Mouse (Mus musculus) forebrain, embryonic 13.5 days (tissue): ENCODE data around the gene Rbmxl2. TPM values are rescaled to one million over a fixed set of nuclear protein-coding genes. Genes with fewer than 3 reads are reported as not detected.

Experiments used
- ATAC-seq: fragments of 200-750 bp; cut with Nextera tagmentation; 2 replicates; pipeline ENCODE4 v1.8.0; 2017
- H3K27ac ChIP-seq: fragments of 300-500 bp; sonication (generic); 2 replicates; pipeline ENCODE4 v1.5.1; 2015; ENCODE audit warnings: inconsistent platforms, mild to moderate bottlenecking, moderate library complexity
- H3K27me3 ChIP-seq: fragments of 300-500 bp; sonication (generic); 2 replicates; pipeline ENCODE4 v1.6.1; 2015; ENCODE audit warnings: mild to moderate bottlenecking, inconsistent platforms
- H3K36me3 ChIP-seq: fragments of 300-500 bp; sonication (generic); 2 replicates; pipeline ENCODE4 v1.6.1; 2015; ENCODE audit warnings: mild to moderate bottlenecking, inconsistent platforms; ENCODE audit not compliant: poor library complexity, severe bottlenecking
- H3K4me1 ChIP-seq: fragments of 300-500 bp; sonication (generic); 2 replicates; pipeline ENCODE4 v1.6.1; 2015; ENCODE audit warnings: inconsistent platforms
- H3K4me2 ChIP-seq: fragments of 300-500 bp; sonication (generic); 2 replicates; pipeline ENCODE4 v1.6.1; 2015; ENCODE audit warnings: inconsistent platforms, mild to moderate bottlenecking, moderate library complexity
- H3K4me3 ChIP-seq: fragments of 300-500 bp; sonication (generic); 2 replicates; pipeline ENCODE4 v1.5.1; 2015; ENCODE audit warnings: mild to moderate bottlenecking, inconsistent platforms
- H3K9ac ChIP-seq: fragments of 300-500 bp; sonication (generic); 2 replicates; pipeline ENCODE4 v1.6.1; 2015; ENCODE audit warnings: mild to moderate bottlenecking, inconsistent platforms
- H3K9me3 ChIP-seq: fragments of 300-500 bp; sonication (generic); replicated peaks from 2 replicates; pipeline ENCODE4 v1.6.1; 2016; ENCODE audit warnings: inconsistent platforms
- WGBS: fragments of 180-500 bp; shearing (Covaris S2); methylation state at CpG from one replicate; pipeline ENCODE4 v1.1.7; 2015; 5-methylcytosine and 5-hydroxymethylcytosine counted together
- polyA plus RNA-seq: library from polyadenylated mRNA; unstranded; fragments of >200 nt; fragmentation: Nextera tagmentation; extraction: Ambion mirVana; gene quantifications from 2 replicates; pipeline ENCODE4 v1.2.1, GENCODE M21; 2015

Gene Rbmxl2
- polyA plus RNA-seq, result not detected in 2 replicates

DNA sequence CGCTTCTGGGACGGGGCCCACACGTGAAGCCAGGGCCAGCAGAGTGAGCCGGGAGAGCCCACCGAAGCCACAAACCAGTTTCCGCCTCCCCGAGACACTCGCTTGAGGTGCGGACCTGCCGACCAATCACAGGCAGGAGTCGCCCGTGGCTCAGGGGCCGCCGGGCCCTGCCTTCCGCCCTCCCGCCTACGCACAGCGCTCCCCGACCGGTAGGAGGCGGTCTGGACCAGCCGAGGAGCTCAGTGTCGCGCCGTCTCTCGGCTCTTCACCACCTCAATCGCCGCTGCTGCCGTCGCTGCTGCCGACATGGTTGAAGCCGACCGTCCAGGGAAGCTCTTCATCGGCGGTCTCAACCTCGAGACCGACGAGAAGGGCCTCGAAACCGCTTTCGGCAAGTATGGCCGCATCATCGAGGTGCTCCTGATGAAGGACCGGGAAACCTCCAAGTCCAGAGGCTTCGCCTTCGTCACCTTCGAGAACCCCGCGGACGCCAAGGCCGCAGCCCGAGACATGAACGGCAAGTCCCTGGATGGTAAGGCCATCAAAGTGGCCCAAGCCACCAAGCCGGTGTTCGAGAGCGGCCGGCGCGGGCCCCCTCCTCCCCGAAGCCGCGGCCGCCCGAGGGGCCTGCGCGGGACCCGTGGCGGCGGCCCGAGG is at the start of gene Rbmxl2:
Gene Rbmxl2 (plus strand): TSS at position 242 of the 657 bp plus-strand sequence.
- H3K4me2 ChIP-seq, result peak within 1 kb of the TSS; percentile 40
- H3K27ac ChIP-seq, result no peak within 1 kb of the TSS
- WGBS, result 43% methylated on average over 68 of the region's 70 CpGs
- H3K36me3 ChIP-seq, result no peaks in the 10 kb centered on the region
- peak within 1 kb of the TSS; percentile 25 for H3K4me3 ChIP-seq
- H3K4me1 ChIP-seq, result no peaks in the 10 kb centered on the region
- no peak for ATAC-seq
- H3K27me3 ChIP-seq, result peaks cover 43% of the 10 kb centered on the region
- peaks cover 16% of the 10 kb centered on the region for H3K9me3 ChIP-seq
- H3K9ac ChIP-seq, result no peak within 1 kb of the TSS

DNA sequence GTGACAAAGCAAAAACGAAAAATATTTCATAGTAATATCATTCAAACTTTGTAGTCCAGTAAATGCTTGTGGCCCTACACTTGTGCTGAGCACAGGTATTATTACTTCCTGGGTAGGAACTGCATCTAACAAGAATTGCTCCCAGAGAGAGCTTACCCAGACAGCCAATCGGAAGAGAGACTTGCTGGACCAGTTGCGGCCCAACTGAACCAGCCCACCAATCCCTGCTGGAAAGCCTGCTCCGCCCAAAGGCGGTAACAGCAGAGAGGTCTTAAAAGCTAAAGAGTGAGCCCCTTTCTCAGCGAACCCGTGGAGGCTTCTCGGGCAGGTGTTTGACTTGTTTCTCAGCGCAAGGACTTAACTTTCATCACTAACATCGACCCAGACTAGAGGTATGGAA is 42.6 kb upstream of the Rbmxl2 start, which contains the start of gene Nlrp14:
Gene Nlrp14 (plus strand): TSS at position 301 of the 400 bp plus-strand sequence.
- no peaks in the 10 kb centered on the region for H3K4me1 ChIP-seq
- no peak within 1 kb of the TSS for H3K27ac ChIP-seq
- 87% methylated on average over 10 of the region's 10 CpGs for WGBS
- H3K4me3 ChIP-seq, result no peak within 1 kb of the TSS
- no peak for ATAC-seq
- no peaks in the 10 kb centered on the region for H3K27me3 ChIP-seq
- H3K9ac ChIP-seq, result no peak within 1 kb of the TSS
- H3K4me2 ChIP-seq, result no peak within 1 kb of the TSS
- H3K9me3 ChIP-seq, result no peaks in the 10 kb centered on the region
- H3K36me3 ChIP-seq, result no peaks in the 10 kb centered on the region

DNA sequence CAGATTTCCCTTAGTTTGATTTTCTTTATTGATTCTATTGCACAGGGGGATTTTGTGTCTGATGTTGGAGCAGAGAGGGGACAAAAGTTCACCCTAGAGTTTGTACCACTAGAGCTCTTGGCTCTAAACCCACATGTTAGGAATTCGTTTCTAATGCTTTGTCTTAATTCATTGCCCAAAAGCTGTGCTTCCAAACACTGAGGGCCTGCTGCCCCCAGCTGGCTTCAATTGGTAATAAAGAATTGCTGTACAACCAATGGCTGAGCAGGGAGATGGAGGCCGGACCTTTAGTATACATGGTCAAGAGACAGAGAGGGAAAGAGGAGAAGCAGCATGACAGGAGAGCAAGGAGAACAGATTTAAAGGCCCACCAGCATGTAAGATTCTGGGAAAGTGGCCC is 28.8 kb upstream of the Rbmxl2 start:
- Histone ChIP-seq H3K9me3 (no peaks in the 10 kb centered on the region), H3K27me3 (no peaks in the 10 kb centered on the region), H3K9ac (no peak overlapping the region), H3K36me3 (no peaks in the 10 kb centered on the region), H3K4me2 (no peak overlapping the region), H3K4me1 (no peaks in the 10 kb centered on the region), H3K27ac (no peak overlapping the region), H3K4me3 (no peak overlapping the region)
- no peak for ATAC-seq
- WGBS, result 41% methylated on average over 2 of the region's 2 CpGs

DNA sequence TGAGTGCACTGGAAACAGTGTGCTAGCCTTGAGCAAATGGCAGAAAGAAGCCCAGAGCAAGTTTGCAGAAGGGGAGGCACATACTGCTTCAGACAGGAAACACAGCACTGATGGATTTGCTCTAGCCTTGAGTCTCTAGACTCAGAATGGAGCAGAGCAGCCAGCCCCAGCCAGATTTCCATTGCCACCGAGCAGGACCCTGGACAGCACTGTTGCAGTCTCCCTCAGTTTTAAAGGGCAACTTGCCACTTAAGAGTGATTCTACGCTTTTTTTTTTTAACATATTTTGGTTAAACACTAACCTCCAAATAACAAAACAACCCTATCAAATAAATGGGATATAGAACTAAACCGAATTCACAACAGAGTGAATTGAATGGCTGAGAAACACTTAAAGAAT is 7.4 kb upstream of the Rbmxl2 start:
- Histone ChIP-seq H3K9me3 (no peaks in the 10 kb centered on the region), H3K36me3 (no peaks in the 10 kb centered on the region), H3K27ac (no peak overlapping the region), H3K9ac (no peak overlapping the region), H3K4me1 (no peaks in the 10 kb centered on the region), H3K4me2 (no peak overlapping the region), H3K4me3 (no peak overlapping the region), H3K27me3 (no peaks in the 10 kb centered on the region)
- 40% methylated on average over 3 of the region's 3 CpGs for WGBS
- ATAC-seq, result no peak

DNA sequence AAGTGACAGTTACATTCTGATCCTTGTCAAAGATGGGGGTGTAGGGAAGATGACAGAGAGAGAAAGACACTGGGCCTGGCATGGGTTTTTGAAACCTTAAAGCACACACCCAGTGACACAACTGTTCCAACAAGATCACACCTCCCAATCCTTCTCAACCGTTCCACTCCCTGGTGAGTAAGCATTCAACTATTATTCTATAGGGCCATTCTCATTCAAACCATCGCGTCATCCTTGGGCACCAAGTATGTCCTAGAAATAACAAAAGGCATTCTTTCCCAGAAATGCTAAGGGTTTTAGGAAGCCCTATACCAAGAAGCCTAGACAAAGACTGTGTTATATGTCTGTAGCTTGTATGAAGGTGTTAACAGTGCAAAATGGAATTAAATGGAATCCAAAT is 1.4 kb upstream of the Rbmxl2 start:
- H3K9ac ChIP-seq, result no peak overlapping the region
- ATAC-seq, result no peak
- H3K4me3 ChIP-seq, result no peak overlapping the region
- H3K27ac ChIP-seq, result no peak overlapping the region
- no peak overlapping the region for H3K4me2 ChIP-seq
- H3K27me3 ChIP-seq, result peaks cover 40% of the 10 kb centered on the region
- 75% methylated on average over 3 of the region's 3 CpGs for WGBS
- H3K4me1 ChIP-seq, result no peaks in the 10 kb centered on the region
- H3K36me3 ChIP-seq, result no peaks in the 10 kb centered on the region
- H3K9me3 ChIP-seq, result peaks cover 16% of the 10 kb centered on the region

DNA sequence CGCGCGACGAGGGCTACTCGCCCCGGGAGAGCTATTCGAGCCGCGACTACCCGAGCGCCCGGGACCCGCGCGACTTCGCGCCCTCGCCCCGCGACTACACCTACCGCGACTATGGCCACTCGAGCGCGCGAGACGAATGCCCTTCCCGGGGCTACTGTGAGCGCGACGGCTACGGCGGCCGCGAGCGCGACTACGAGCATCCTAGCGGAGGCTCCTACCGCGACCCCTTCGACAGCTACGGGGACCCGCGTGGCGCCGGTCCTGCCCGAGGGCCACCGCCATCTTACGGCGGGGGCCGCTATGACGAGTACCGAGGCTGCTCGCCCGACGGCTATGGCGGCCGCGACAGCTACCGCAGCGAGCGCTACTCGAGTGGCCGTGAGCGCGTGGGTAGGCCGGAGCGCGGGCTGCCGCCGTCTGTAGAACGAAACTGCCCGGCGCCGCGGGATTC is 906 bp downstream of the Rbmxl2 start:
- Histone ChIP-seq H3K4me1 (no peaks in the 10 kb centered on the region), H3K27ac (no peak overlapping the region), H3K9ac (no peak overlapping the region), H3K4me2 (peak overlapping the region; percentile 40), H3K4me3 (peak overlapping the region; percentile 25), H3K36me3 (no peaks in the 10 kb centered on the region), H3K9me3 (peaks cover 16% of the 10 kb centered on the region), H3K27me3 (peaks cover 43% of the 10 kb centered on the region)
- peak; percentile 30; the same call in 1 of the 2 replicates for ATAC-seq
- 25% methylated on average over 75 of the region's 77 CpGs for WGBS

DNA sequence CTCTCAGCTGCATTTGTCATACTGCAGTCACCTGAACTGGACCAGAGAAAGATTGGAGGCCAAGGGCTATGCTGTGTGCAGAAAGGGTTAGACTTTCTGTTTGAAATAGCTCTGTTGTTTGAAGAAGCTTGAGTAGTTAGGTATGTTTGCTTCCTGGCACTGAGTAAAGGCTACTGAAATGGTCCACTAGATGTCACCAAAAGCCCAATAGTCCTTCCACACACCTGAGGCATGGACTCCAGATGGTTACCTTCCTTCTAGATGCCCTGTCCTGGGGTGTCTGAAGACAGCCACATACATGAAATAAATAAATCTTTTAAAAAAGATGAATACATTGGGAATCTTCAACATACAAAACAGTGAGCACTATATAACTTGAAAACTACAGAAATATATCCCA is 6.5 kb downstream of the Rbmxl2 start:
- Histone ChIP-seq H3K36me3 (no peaks in the 10 kb centered on the region), H3K9me3 (no peaks in the 10 kb centered on the region), H3K4me3 (no peak overlapping the region), H3K9ac (no peak overlapping the region), H3K4me2 (no peak overlapping the region), H3K27ac (no peak overlapping the region), H3K4me1 (no peaks in the 10 kb centered on the region), H3K27me3 (peaks cover 14% of the 10 kb centered on the region)
- peak; percentile 67; the same call in 1 of the 2 replicates for ATAC-seq

DNA sequence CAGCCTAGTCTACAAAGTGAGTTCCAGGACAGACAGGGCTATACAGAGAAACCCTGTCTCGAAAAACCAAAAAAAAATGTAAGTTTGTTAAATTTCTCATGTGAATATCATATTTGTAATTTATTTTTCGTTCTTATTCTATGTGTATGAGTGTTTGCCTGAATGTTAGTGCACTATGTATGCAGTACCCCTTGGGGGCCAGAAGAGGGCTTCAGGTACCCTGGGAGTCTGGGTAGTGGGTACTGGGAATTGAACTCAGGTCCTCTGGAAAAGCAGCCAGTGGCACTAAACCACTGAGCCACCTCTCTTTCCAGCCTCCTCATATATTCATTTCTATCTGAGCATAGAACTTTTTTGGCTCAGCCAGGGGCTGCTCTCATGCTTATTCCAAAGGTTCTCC is 7.6 kb downstream of the Rbmxl2 start:
- no peak for ATAC-seq
- peaks cover 3% of the 10 kb centered on the region; the same call in 1 of the 2 replicates for H3K27me3 ChIP-seq
- no peak overlapping the region for H3K4me2 ChIP-seq
- 85% methylated on average over 2 of the region's 2 CpGs for WGBS
- H3K9me3 ChIP-seq, result no peaks in the 10 kb centered on the region
- no peak overlapping the region for H3K9ac ChIP-seq
- no peak overlapping the region for H3K27ac ChIP-seq
- no peaks in the 10 kb centered on the region for H3K36me3 ChIP-seq
- no peak overlapping the region for H3K4me3 ChIP-seq
- no peaks in the 10 kb centered on the region for H3K4me1 ChIP-seq

DNA sequence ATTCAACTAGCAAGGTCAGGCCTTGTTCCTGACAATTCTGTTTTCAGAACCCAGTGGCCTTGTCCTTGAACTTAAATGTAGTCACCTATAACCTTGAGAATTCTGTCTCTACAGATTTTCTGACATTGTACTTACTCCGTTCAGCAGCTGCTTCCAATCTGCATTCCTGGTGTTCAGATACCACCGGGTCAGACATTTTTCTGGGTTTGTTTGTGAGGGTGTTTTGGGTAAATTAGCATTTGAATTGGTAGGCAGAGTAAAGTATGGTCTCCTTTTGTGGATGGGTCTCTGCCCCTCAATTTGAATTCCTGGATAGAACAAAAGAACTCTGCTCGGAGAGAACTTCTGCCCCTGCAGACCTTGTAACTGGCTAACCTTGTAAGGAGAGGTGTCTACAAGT is 27.6 kb downstream of the Rbmxl2 start:
- no peaks in the 10 kb centered on the region for H3K9me3 ChIP-seq
- no peaks in the 10 kb centered on the region for H3K36me3 ChIP-seq
- 11% methylated on average over 3 of the region's 3 CpGs for WGBS
- no peak overlapping the region for H3K9ac ChIP-seq
- H3K4me1 ChIP-seq, result peaks cover 4% of the 10 kb centered on the region; the same call in 1 of the 2 replicates
- no peak overlapping the region for H3K4me3 ChIP-seq
- no peak overlapping the region for H3K4me2 ChIP-seq
- H3K27ac ChIP-seq, result no peak overlapping the region
- ATAC-seq, result no peak
- H3K27me3 ChIP-seq, result no peaks in the 10 kb centered on the region

DNA sequence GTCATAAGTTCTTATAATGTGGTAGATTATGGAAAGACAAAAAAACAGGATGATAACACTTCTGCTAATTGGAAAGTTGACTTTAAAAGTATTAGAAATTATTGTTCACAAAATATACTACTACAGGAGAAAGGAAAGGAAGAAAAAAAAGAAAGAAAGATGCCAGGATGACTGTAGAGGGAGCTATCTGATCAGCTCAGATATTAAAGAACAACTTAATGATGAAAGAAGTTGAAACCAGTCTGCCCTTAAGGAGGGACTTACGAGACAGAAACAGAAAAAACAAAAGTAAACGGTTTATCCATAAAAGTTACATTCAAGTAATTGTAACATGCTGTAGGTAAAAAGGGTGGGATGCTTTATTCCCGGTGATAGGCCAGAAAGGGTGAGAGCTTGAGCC is 28.3 kb downstream of the Rbmxl2 start:
- H3K36me3 ChIP-seq, result no peaks in the 10 kb centered on the region
- no peak overlapping the region for H3K27ac ChIP-seq
- H3K27me3 ChIP-seq, result no peaks in the 10 kb centered on the region
- H3K4me1 ChIP-seq, result peaks cover 4% of the 10 kb centered on the region; the same call in 1 of the 2 replicates
- H3K4me3 ChIP-seq, result no peak overlapping the region
- no peaks in the 10 kb centered on the region for H3K9me3 ChIP-seq
- 71% methylated on average over 3 of the region's 3 CpGs for WGBS
- H3K4me2 ChIP-seq, result no peak overlapping the region
- no peak for ATAC-seq
- H3K9ac ChIP-seq, result no peak overlapping the region

DNA sequence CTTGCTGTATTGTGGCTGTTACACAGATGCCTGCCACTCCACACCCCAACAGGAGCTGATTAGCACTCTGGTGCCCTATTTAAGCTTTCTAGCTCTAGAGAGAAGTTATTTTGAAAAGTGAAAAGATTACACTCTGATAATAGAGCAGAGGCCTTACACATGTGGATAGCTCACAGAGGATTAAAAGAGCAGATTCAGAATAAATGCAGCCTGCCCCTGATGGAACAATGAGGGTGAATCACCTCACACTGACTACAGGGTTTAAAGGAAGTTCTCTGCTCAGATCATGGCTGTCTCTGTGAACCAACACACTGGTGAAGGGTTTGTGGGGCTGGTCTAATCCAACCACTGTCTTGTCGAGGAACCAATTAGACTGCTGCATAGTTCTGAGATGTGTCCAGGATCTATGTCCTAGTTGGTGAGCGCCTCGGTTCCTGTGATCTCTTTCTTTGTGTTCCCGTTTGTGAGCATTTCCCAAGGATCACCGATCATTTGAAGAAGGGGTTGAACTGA is 32.2 kb downstream of the Rbmxl2 start:
- 0 out of 2 replicates have a peak, but pooled peaks have one; percentile 3 for ATAC-seq
- 72% methylated on average over 5 of the region's 5 CpGs for WGBS
- Histone ChIP-seq H3K4me1 (peaks cover 4% of the 10 kb centered on the region; the same call in 1 of the 2 replicates), H3K9ac (no peak overlapping the region), H3K9me3 (no peaks in the 10 kb centered on the region), H3K4me2 (no peak overlapping the region), H3K4me3 (no peak overlapping the region), H3K36me3 (no peaks in the 10 kb centered on the region), H3K27me3 (no peaks in the 10 kb centered on the region), H3K27ac (no peak overlapping the region)

DNA sequence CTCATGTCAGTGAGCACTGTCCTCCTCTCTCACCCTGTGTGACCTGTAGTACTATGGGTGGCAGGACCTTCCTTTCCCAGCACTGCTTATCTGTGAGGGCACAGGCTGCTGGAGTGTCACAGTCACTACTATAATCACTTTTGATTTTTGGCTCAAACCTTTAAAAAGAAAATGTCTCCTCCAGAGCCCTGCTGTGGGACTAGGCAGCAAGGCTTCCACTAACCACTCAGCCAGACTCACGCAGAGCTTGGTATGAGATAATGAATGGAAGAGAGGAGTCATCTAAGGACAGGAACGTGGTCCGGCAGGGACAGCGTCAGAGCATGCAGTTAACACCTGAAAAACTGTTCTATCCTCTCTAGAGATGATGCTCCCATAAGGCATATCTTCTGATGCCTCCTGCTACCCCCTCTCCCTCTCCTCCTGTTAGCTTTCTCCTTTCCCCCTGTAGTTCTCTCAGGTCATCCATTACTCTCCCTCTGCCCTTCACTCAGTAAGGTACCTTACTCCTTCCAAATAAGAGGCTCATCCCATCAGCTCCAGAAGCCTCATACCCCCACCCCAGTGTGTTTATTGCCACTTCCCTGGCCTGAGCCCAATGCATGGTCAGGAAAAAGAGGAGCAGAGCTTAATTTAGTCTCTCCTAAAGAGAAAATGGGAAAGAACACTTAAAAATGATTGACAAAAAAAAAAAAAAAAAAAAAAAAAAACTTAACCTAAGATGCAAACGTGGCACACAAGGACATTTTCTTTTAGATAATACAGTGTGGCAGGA is 41.2 kb downstream of the Rbmxl2 start:
- Histone ChIP-seq H3K27me3 (no peaks in the 10 kb centered on the region), H3K4me1 (no peaks in the 10 kb centered on the region), H3K4me3 (no peak overlapping the region), H3K4me2 (no peak overlapping the region), H3K27ac (no peak overlapping the region), H3K9me3 (no peaks in the 10 kb centered on the region), H3K36me3 (no peaks in the 10 kb centered on the region), H3K9ac (no peak overlapping the region)
- WGBS, result 85% methylated on average over 5 of the region's 5 CpGs
- no peak for ATAC-seq
